Mouse (Mus musculus) cerebellum, adult 2 months (tissue): ENCODE measurements around the gene Agbl1.

ENCODE experiments used
- CTCF ChIP-seq: fragments of 200-500 bp; IDR thresholded peaks from 2 replicates; pipeline ENCODE4 v1.5.1; 2011; ENCODE audit warnings: low read depth, mild to moderate bottlenecking, control low read depth, low read length, moderate library complexity, borderline replicate concordance; ENCODE audit not compliant: insufficient read depth
- POLR2A ChIP-seq: fragments of 200-500 bp; IDR thresholded peaks from 2 replicates; pipeline ENCODE4 v1.6.1; 2011; ENCODE audit warnings: low read length, control low read depth, borderline replicate concordance; ENCODE audit not compliant: insufficient read depth

- TF ChIP-seq POLR2A (no peak), CTCF (no peak)
Measured at GRCm38 (mm10) chr7:76487519-76487918, 257.8 kb downstream of the Agbl1 start.
